Mouse (Mus musculus) neural tube, embryonic 15.5 days (tissue): ENCODE measurements around the gene Spaca5. TPM values are rescaled to one million over a fixed set of nuclear protein-coding genes. Genes with fewer than 3 reads are reported as not detected.
A peak's percentile ranks its signal among the peaks of the same experiment; 100 is the strongest.

Experiments used
- ATAC-seq: fragments of 200-750 bp; cut with Nextera tagmentation; 2 replicates; pipeline ENCODE4 v1.8.0; 2017; ENCODE audit warnings: mild to moderate bottlenecking, moderate TSS enrichment, moderate library complexity; ENCODE audit not compliant: low FRiP score
- H3K27ac ChIP-seq: fragments of 300-500 bp; sonication (generic); replicated peaks from 2 replicates; pipeline ENCODE4 v1.5.1; 2015; ENCODE audit warnings: mild to moderate bottlenecking, inconsistent platforms
- H3K27me3 ChIP-seq: fragments of 300-500 bp; sonication (generic); replicated peaks from 2 replicates; pipeline ENCODE4 v1.6.1; 2015; ENCODE audit warnings: inconsistent platforms
- H3K36me3 ChIP-seq: fragments of 300-500 bp; sonication (generic); 2 replicates; pipeline ENCODE4 v1.6.1; 2015; ENCODE audit warnings: inconsistent platforms
- H3K4me1 ChIP-seq: fragments of 300-500 bp; sonication (generic); 2 replicates; pipeline ENCODE4 v1.6.1; 2015; ENCODE audit warnings: inconsistent platforms
- H3K4me2 ChIP-seq: fragments of 300-500 bp; sonication (generic); 2 replicates; pipeline ENCODE4 v1.6.1; 2015; ENCODE audit warnings: inconsistent platforms, mild to moderate bottlenecking, moderate library complexity
- H3K4me3 ChIP-seq: fragments of 300-500 bp; sonication (generic); replicated peaks from 2 replicates; pipeline ENCODE4 v1.5.1; 2015; ENCODE audit warnings: mild to moderate bottlenecking, inconsistent platforms
- H3K9ac ChIP-seq: fragments of 300-500 bp; sonication (generic); replicated peaks from 2 replicates; pipeline ENCODE4 v1.6.1; 2015; ENCODE audit warnings: mild to moderate bottlenecking, inconsistent platforms
- H3K9me3 ChIP-seq: fragments of 300-500 bp; sonication (generic); replicated peaks from 2 replicates; pipeline ENCODE4 v1.6.1; 2016; ENCODE audit warnings: inconsistent platforms
- WGBS: fragments of 180-500 bp; shearing (Covaris S2); methylation state at CpG from one replicate; pipeline ENCODE4 v1.1.7; 2015; ENCODE audit warnings: mixed read lengths; 5-methylcytosine and 5-hydroxymethylcytosine counted together
- polyA plus RNA-seq: library from polyadenylated mRNA; unstranded; fragments of >200 nt; fragmentation: Nextera tagmentation; extraction: Ambion mirVana; gene quantifications from 2 replicates; pipeline ENCODE4 v1.2.1, GENCODE M21; 2015

Spaca5 gene
- polyA plus RNA-seq = not detected in 2 replicates

GRCm38 (mm10) chrX:21068106-21068505 is at the start of gene Spaca5:
Gene Spaca5 (plus strand): TSS chrX:21068406.
- Histone ChIP-seq H3K27me3 (no peaks in the 10 kb centered on the region), H3K4me2 (no peak within 1 kb of the TSS), H3K4me3 (no peak within 1 kb of the TSS), H3K4me1 (no peaks in the 10 kb centered on the region), H3K27ac (no peak within 1 kb of the TSS), H3K9ac (no peak within 1 kb of the TSS), H3K36me3 (no peaks in the 10 kb centered on the region), H3K9me3 (no peaks in the 10 kb centered on the region)
- ATAC-seq = no peak

GRCm38 (mm10) chrX:21061460-21061859 is 6.7 kb upstream of the Spaca5 start:
- peak; percentile 67 for ATAC-seq
- no peaks in the 10 kb centered on the region for H3K4me1 ChIP-seq
- peak overlapping the region; percentile 49 for H3K9ac ChIP-seq
- H3K9me3 ChIP-seq = no peaks in the 10 kb centered on the region
- H3K27ac ChIP-seq = peak overlapping the region; percentile 65
- H3K36me3 ChIP-seq = no peaks in the 10 kb centered on the region
- H3K27me3 ChIP-seq = no peaks in the 10 kb centered on the region
- peak overlapping the region; percentile 57 for H3K4me2 ChIP-seq
- H3K4me3 ChIP-seq = peak overlapping the region; percentile 51
- WGBS = 31% methylated on average over 9 of the region's 9 CpGs

- Histone ChIP-seq H3K36me3 (no peaks in the 10 kb centered on the region), H3K4me2 (peak within 1 kb of the TSS; percentile 57), H3K9ac (peak within 1 kb of the TSS; percentile 49), H3K9me3 (no peaks in the 10 kb centered on the region), H3K27me3 (no peaks in the 10 kb centered on the region), H3K4me3 (peak within 1 kb of the TSS; percentile 51), H3K4me1 (no peaks in the 10 kb centered on the region), H3K27ac (peak within 1 kb of the TSS; percentile 72)
- WGBS = 19% methylated on average over 25 of the region's 25 CpGs
- peak; percentile 97 for ATAC-seq
These were observed 6.2 kb upstream of the Spaca5 start, which contains the start of gene Zfp182 for GRCm38 (mm10) chrX:21061866-21062543. Gene Zfp182 (minus strand): TSS chrX:21062316.

GRCm38 (mm10) chrX:21062544-21062890 is 5.7 kb upstream of the Spaca5 start:
- 67% methylated on average over 3 of the region's 3 CpGs for WGBS
- Histone ChIP-seq H3K4me2 (peak overlapping the region; percentile 49), H3K9ac (peak overlapping the region; percentile 32; the same call in 1 of the 2 replicates), H3K4me1 (no peaks in the 10 kb centered on the region), H3K4me3 (peak overlapping the region; percentile 51), H3K36me3 (no peaks in the 10 kb centered on the region), H3K27me3 (no peaks in the 10 kb centered on the region), H3K9me3 (no peaks in the 10 kb centered on the region), H3K27ac (peak overlapping the region; percentile 72)
- peak; percentile 42; the same call in 1 of the 2 replicates for ATAC-seq

GRCm38 (mm10) chrX:21088645-21088982 is 20.4 kb downstream of the Spaca5 start:
- peak overlapping the region; percentile 58 for H3K4me2 ChIP-seq
- ATAC-seq = peak; percentile 62
- 42% methylated on average over 6 of the region's 6 CpGs for WGBS

GRCm38 (mm10) chrX:21088983-21089866 is 21.0 kb downstream of the Spaca5 start, which contains the start of gene Zfp300:
Gene Zfp300 (minus strand): TSS chrX:21089527.
- Histone ChIP-seq H3K4me2 (peak within 1 kb of the TSS; percentile 58), H3K36me3 (no peaks in the 10 kb centered on the region), H3K9ac (peak within 1 kb of the TSS; percentile 53), H3K27me3 (no peaks in the 10 kb centered on the region), H3K4me3 (peak within 1 kb of the TSS; percentile 46), H3K27ac (peak within 1 kb of the TSS; percentile 90), H3K4me1 (no peaks in the 10 kb centered on the region), H3K9me3 (no peaks in the 10 kb centered on the region)
- ATAC-seq = peak; percentile 95
- WGBS = 21% methylated on average over 27 of the region's 27 CpGs

More at GRCm38 (mm10) chrX:21088645-21088982, 20.4 kb downstream of the Spaca5 start:
- H3K36me3 ChIP-seq = peaks cover 2% of the 10 kb centered on the region
- peak overlapping the region; percentile 46 for H3K4me3 ChIP-seq
- no peaks in the 10 kb centered on the region for H3K27me3 ChIP-seq
- H3K9me3 ChIP-seq = no peaks in the 10 kb centered on the region
- peak overlapping the region; percentile 53 for H3K9ac ChIP-seq
- peak overlapping the region; percentile 90 for H3K27ac ChIP-seq
- H3K4me1 ChIP-seq = no peaks in the 10 kb centered on the region

GRCm38 (mm10) chrX:21089867-21090239 is 21.6 kb downstream of the Spaca5 start:
- Histone ChIP-seq H3K4me3 (peak overlapping the region; percentile 46), H3K27ac (peak overlapping the region; percentile 90), H3K9ac (peak overlapping the region; percentile 53; the same call in 1 of the 2 replicates), H3K27me3 (no peaks in the 10 kb centered on the region), H3K4me1 (no peaks in the 10 kb centered on the region), H3K9me3 (no peaks in the 10 kb centered on the region), H3K4me2 (peak overlapping the region; percentile 58), H3K36me3 (no peaks in the 10 kb centered on the region)
- peak; percentile 54; the same call in 1 of the 2 replicates for ATAC-seq
- WGBS = 50% methylated on average over 7 of the region's 7 CpGs

GRCm38 (mm10) chrX:21115520-21115919 is 47.3 kb downstream of the Spaca5 start, which contains the start of gene Ssxa1:
Gene Ssxa1 (plus strand): TSS chrX:21115820.
- H3K27ac ChIP-seq = no peak within 1 kb of the TSS
- WGBS = 88% methylated on average over 4 of the region's 4 CpGs
- no peaks in the 10 kb centered on the region for H3K36me3 ChIP-seq
- no peak for ATAC-seq
- no peaks in the 10 kb centered on the region for H3K27me3 ChIP-seq
- no peaks in the 10 kb centered on the region for H3K9me3 ChIP-seq
- H3K4me2 ChIP-seq = no peak within 1 kb of the TSS
- H3K9ac ChIP-seq = no peak within 1 kb of the TSS
- no peaks in the 10 kb centered on the region for H3K4me1 ChIP-seq
- no peak within 1 kb of the TSS for H3K4me3 ChIP-seq

Other genes starting within 250 kb of the Spaca5 start
- 5.8 and 8.2 TPM in 2 replicates for gene Timp1, start 198.2 kb upstream of the Spaca5 start, polyA plus RNA-seq
- 85.6 and 96.9 TPM in 2 replicates for gene Syn1, start 147.4 kb upstream of the Spaca5 start, polyA plus RNA-seq
- 5.5 and 5.6 TPM in 2 replicates for gene Cfp, start 136.9 kb upstream of the Spaca5 start, polyA plus RNA-seq
- 16.5 and 16.6 TPM in 2 replicates for gene Elk1, start 117.8 kb upstream of the Spaca5 start, polyA plus RNA-seq
- 32.0 and 33.0 TPM in 2 replicates for gene Uxt, start 106.4 kb upstream of the Spaca5 start, polyA plus RNA-seq
- 6.9 and 7.2 TPM in 2 replicates for gene Zfp182, start 6.1 kb upstream of the Spaca5 start, polyA plus RNA-seq
- 4.0 and 4.8 TPM in 2 replicates for gene Zfp300, start 21.1 kb downstream of the Spaca5 start, polyA plus RNA-seq
- gene Ssxa1, start 47.4 kb downstream of the Spaca5 start, polyA plus RNA-seq = not detected in 2 replicates
- not detected in 2 replicates for gene Gm21876, start 107.2 kb downstream of the Spaca5 start, polyA plus RNA-seq